Mouse (Mus musculus): ENCODE measurements around the gene Lmtk3.

- TF ChIP-seq CTCF (IDR thresholded peaks at IDR 0.05; ENCODE audit: low read depth) (no peak), EP300 (IDR thresholded peaks at IDR 0.05; ENCODE audit: low read depth) (no peak)
These were observed 48.9 kb downstream of the Lmtk3 start for GRCm38 (mm10) chr7:45832428-45832827.
